Mouse (Mus musculus): ENCODE measurements at regions not wholly inside any gene's neighbourhood (a gene's known extent, or its start where the extent isn't known, plus 50 kb on each side); places are given as distances from the start of the nearest gene placed in this dataset.
"Not testable (repeated sequence)": the region's sequence is repeated elsewhere in the genome, so short reads cannot be mapped to it uniquely, and the experiment has no call there.

- no peak for DNase-seq (ENCODE audit: low spot score in 2 of 2)
Measured at GRCm38 (mm10) chr5:148706323-148707120, 153.9 kb upstream of the Ubl3 start.

- DNase-seq (ENCODE audit: low spot score in 2 of 2), result no peak
Measured at GRCm38 (mm10) chr5:148704769-148705168, 152.2 kb upstream of the Ubl3 start.

- DNase-seq (ENCODE audit: low spot score in 2 of 2), result no peak
Measured at GRCm38 (mm10) chr5:148701859-148702258, 149.3 kb upstream of the Ubl3 start.

- DNase-seq (ENCODE audit: low spot score in 2 of 2), result no peak
Measured at GRCm38 (mm10) chr5:148701001-148701400, 148.4 kb upstream of the Ubl3 start.

GRCm38 (mm10) chr5:148700240-148700639, 147.7 kb upstream of the Ubl3 start:
- no peak for DNase-seq (ENCODE audit: low spot score in 2 of 2)

GRCm38 (mm10) chr5:148697631-148698368, 145.2 kb upstream of the Ubl3 start:
- no peak for DNase-seq (ENCODE audit: low spot score in 2 of 2)

GRCm38 (mm10) chr5:148694352-148694751, 141.8 kb upstream of the Ubl3 start:
- no peak for DNase-seq (ENCODE audit: low spot score in 2 of 2)

GRCm38 (mm10) chr5:148691486-148691885, 138.9 kb upstream of the Ubl3 start:
- DNase-seq (ENCODE audit: low spot score in 2 of 2), result no peak

- peak in 1 of 2 experiments; percentile 32 for DNase-seq (ENCODE audit: low spot score in 2 of 2)
Measured at GRCm38 (mm10) chr5:148690823-148691197, 138.2 kb upstream of the Ubl3 start.

- DNase-seq (ENCODE audit: low spot score in 2 of 2), result no peak
Measured at GRCm38 (mm10) chr5:148690158-148690822, 137.7 kb upstream of the Ubl3 start.

- DNase-seq (ENCODE audit: low spot score in 2 of 2), result no peak
Measured at GRCm38 (mm10) chr5:148689297-148689696, 136.7 kb upstream of the Ubl3 start.

- DNase-seq (ENCODE audit: low spot score in 2 of 2), result no peak
Measured at GRCm38 (mm10) chr5:148688501-148688900, 135.9 kb upstream of the Ubl3 start.

GRCm38 (mm10) chr5:148687827-148688226, 135.2 kb upstream of the Ubl3 start:
- DNase-seq (ENCODE audit: low spot score in 2 of 2), result no peak

- DNase-seq (ENCODE audit: low spot score in 2 of 2), result no peak
Measured at GRCm38 (mm10) chr5:148684216-148684615, 131.6 kb upstream of the Ubl3 start.

GRCm38 (mm10) chr5:148682553-148682952, 130.0 kb upstream of the Ubl3 start:
- DNase-seq (ENCODE audit: low spot score in 2 of 2), result no peak

- no peak for DNase-seq (ENCODE audit: low spot score in 2 of 2)
Measured at GRCm38 (mm10) chr5:148680341-148680740, 127.8 kb upstream of the Ubl3 start.

GRCm38 (mm10) chr5:148679586-148679985, 127.0 kb upstream of the Ubl3 start:
- no peak for DNase-seq (ENCODE audit: low spot score in 2 of 2)

GRCm38 (mm10) chr5:148678285-148678937, 125.8 kb upstream of the Ubl3 start:
- DNase-seq (ENCODE audit: low spot score in 2 of 2), result not testable (repeated sequence)

GRCm38 (mm10) chr5:148674281-148674680, 121.7 kb upstream of the Ubl3 start:
- DNase-seq (ENCODE audit: low spot score in 2 of 2), result no peak

- DNase-seq (ENCODE audit: low spot score in 2 of 2), result peak; percentile 44 to 51
Measured at GRCm38 (mm10) chr5:148662281-148662741, 109.7 kb upstream of the Ubl3 start.

- DNase-seq (ENCODE audit: low spot score in 2 of 2), result no peak
Measured at GRCm38 (mm10) chr5:148661120-148661519, 108.5 kb upstream of the Ubl3 start.

All from frontal cortex, postnatal 36 days (tissue).